Mouse (Mus musculus): ENCODE results near the gene Myo6.

DNA sequence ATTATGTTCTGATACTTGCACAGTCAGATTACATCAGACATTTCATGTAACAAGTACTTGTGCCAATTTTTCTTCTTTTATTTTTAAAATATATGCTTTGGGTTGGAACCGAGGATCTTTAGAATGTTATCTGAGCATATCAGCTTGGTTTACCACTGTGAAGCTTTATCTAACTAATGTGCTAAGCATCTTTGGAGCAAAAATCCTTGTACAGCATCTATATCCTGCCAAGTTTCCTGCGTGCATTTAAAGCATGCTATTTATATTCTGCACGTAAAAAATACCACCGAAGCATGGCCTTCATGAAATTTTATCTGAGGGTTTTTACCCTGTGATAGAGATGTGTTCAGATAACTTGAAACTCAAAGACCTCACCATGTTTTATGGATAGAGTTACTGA, 131.3 kb downstream of the Myo6 start:
- TF ChIP-seq CTCF (IDR thresholded peaks at IDR 0.05; ENCODE audit: extremely low read depth, insufficient read length, insufficient replicate concordance, low read depth, low read length) (no peak), POLR2A (IDR thresholded peaks at IDR 0.05; ENCODE audit: low read depth, low read length) (no peak)
